Mouse (Mus musculus) gastrocnemius, postnatal 36 days (tissue): Measurements from ENCODE around the gene Slc25a44. TPM values are rescaled to one million over a fixed set of nuclear protein-coding genes. Genes with fewer than 3 reads are reported as not detected.

Source experiments
- DNase-seq, 2 experiments: peaks; one replicate each; pipeline ENCODE4 v3.0.0; 2022
- intact Hi-C: fragments of 180-260 bp; cut with DNase I; formaldehyde crosslinking; loops from one replicate; pipeline ENCODE4 v1.15.1; 2025
- long read RNA-seq, 2 experiments: library from polyadenylated mRNA; stranded (forward); transcript quantifications; one replicate each; pipeline ENCODE4 v2.0.0; 2021
- total RNA-seq, 2 experiments: library from RNA; stranded (reverse); gene quantifications; 2 replicates each; pipeline ENCODE4 v1.2.3; 2021

Gene Slc25a44
- total RNA-seq: 10 to 100 TPM; 13.0 to 15.6 TPM
- long read RNA-seq, experiment 1, transcript Slc25a44-201 (4 exons, 3,577 nt): major isoform, 6 of 111 reads
- long read RNA-seq, experiment 1, partial matches to known transcripts: 0 of 111 reads
- long read RNA-seq, experiment 1, other reads (novel, unspliced or antisense): 103 of 111 reads
- long read RNA-seq, experiment 2, transcript Slc25a44-201 (4 exons, 3,577 nt): major isoform, 8 of 201 reads
- long read RNA-seq, experiment 2, partial matches to known transcripts: 4 of 201 reads
- long read RNA-seq, experiment 2, other reads (novel, unspliced or antisense): 189 of 201 reads

DNA sequence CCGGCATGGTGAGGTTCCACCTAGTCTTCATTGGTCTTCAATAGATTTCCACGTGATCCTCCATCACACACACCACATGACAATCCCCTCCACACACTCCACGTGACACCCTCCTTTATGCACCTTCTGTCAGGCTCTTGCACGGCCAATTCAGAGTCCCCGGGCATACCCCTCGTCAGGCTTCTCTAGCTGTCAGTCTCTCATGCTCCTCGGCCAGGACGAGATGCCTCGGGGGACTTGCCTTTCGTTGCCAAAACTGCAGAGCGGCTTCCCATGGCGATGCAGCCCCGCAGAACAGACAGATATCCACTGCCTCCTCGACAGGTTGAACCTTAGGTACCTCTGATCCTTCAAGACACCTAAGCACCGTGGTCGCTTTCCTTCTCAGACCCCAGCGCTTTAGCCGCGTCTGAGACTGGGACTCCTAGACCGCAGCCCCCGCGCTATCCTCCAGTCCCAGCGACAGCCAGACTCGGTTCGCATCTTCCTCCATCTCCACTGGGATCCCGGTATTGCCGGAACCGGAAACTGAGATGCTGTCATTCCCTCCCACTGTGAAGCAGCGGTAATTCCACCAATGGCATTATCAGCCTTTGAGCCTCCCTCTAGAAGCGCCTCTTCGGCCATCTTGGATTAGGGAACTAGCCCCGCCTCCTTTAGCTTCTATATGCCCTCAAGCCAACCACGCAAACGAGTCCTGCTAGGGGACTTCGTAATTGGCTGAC, at the start of gene Slc25a44:
Gene Slc25a44, minus strand, starts transcription at position 535 of the 725 bp plus-strand sequence.
- intact Hi-C loops: loop anchor here (2.0 kb wide), 1 partner anchor 14 kb away; the partner anchor contains the start of gene Pmf1
- peak; percentile 86 to 93 for DNase-seq

DNA sequence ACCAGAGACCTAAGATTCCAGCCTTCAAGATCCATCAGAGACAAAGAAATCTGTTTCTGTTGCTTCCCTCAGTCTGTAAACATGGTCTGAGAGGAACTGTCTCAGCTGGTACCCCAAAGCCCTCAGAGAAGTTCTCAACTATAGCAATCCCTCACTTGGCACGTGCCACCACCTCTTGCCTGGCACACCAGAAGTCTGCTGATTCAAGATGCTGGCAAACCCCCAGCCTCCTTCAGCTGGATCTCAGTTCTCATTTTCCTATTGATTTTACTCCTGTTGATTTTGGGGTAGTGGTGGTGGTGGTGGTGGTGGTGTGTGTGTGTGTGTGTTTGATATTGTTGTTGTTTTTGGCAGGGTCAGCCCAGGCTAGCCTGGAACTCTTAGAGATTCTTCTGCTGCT, 48.6 kb upstream of the Slc25a44 start:
- intact Hi-C loops: no loop called here
- DNase-seq: no peak

DNA sequence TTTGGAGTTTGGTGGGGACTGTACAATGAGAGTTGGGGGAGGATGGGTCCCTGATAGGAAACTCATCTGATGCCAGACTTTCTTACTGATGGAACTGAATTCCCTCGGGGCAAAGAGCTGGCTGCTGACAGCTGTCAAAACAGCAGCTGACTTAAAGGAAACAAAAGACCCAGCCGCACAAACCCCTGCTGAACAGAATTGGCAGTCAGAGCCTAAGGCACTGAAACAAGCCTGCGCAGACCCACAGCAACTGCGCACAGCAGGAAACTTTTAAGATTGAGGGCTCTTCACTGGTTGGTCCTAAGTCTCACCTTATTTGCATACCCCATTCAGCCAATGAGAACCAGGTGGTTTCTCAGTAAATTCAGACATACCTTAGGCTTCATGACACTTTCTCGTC, 48.1 kb upstream of the Slc25a44 start:
- DNase-seq: no peak
- intact Hi-C loops: no loop called here

DNA sequence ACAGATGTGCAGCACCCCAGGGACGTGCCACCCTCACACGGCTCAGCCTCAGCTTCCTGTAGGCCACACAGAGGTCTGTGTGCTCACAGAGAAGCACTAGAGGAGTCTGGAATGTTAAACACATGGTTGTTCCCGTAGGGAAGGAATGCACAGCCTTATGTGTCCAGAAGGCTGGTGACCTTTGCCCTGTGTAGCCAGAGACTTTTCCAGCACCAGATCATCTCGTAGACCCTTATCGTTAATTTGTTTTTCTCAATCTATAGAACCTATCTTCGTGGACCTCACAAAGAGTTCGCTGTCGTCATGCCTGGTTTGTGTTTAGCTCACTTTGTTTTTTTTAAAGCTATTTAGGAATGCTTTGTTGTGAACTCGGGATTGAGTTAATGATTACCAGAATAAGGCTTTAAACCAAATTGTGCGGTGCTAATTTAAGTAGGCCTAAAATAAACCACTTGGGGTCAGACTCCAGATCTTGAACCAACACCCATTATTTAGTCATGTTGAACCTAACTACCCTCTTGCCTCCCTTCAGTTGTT, 46.1 kb upstream of the Slc25a44 start:
- intact Hi-C loops: no loop called here
- no peak for DNase-seq

DNA sequence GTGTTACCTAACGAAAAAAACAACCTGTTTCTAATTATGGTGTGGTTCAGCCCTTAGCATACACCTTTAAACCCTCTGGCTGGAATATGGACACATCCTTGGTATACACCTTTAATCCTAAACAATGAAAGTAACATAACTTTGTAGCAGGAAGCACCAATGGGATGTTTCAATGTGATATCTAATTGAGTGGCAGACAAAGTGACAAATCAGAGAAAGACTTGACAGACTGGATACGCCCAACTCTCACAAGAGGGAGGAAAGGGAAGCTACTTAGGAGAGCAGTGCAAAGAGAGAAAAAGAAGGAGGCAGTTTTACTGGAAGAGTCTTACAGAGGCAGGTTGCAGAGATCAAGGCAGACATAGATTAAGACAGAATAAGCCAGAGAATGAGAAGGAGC, 44.5 kb upstream of the Slc25a44 start:
- intact Hi-C loops: no loop called here
- DNase-seq: no peak

DNA sequence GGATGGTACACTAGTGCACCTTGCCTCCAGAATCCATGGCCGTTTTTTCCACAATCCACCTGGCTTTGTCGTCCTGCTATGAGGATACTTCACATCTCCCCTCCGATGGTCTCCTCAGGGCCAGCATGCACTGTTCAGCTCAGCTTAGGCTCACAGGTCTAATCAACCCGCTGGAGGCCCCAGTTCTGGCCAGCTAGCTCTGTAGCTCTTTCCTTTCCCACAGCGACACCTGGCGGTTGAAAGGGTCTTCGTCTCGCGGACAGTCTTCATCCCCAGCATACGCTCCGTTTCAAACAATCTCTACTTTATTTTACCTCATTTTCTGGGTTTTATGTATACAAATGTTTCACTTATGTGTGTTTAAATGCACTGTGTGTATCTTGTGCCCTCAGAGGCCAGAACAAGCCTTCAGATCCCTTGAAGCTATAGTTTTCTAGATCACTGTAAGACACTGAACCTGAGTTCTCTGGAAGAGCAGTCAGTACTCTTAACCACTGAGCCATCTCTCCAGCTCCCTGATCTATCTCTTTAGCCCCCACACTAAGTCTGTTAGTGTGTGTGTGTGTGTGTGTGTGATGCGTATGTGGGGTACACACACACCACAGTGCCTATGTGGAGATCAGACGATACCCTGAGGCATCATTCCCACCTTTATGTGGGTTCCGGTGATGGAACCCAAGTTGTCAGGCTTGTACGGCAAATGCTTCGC, 42.3 kb upstream of the Slc25a44 start:
- DNase-seq: peak; percentile 83 to 86
- intact Hi-C loops: loop anchor here (1.0 to 2.0 kb wide), 2 partner anchors 24 to 59 kb away; no protein-coding TSS in a partner anchor

DNA sequence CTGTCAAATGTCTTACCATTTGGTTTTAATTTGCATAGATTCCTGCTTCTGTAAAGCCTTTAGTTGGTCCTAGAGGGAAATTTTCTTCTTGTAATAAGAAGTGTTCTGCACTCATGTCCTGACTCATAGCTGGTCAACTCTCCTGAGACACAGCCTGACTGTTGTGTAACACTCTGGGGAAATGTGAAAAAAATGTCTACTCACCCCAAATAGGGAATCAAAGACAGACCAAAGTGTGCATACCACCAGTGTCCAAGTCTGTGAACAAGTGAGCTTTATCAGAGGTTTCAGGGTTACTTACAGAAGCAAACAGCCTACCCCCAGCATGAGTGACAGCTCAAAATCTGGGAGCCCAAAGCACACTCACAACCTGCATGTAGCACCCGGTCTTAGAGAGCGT, 40.2 kb upstream of the Slc25a44 start:
- DNase-seq: no peak
- intact Hi-C loops: no loop called here

DNA sequence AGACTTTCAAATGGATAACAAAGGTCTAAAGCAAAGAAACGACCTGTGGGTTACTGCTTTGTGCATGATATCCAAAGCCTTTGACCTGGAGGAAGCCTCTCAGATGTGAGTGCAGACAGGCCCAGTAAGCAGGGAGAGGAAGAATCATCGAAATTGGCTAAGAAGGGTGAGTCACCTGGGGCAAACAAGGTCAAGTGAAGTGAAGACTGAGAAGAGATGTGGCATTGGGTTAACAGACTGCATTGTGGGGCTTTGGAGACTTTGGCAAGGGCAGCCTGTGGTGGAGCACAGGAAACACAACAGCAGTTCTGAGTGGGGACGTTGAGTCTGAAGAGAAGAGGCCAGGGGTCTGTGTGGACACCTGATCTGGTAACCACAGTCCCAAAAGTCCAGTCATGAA, 39.5 kb upstream of the Slc25a44 start:
- intact Hi-C loops: no loop called here
- no peak for DNase-seq

DNA sequence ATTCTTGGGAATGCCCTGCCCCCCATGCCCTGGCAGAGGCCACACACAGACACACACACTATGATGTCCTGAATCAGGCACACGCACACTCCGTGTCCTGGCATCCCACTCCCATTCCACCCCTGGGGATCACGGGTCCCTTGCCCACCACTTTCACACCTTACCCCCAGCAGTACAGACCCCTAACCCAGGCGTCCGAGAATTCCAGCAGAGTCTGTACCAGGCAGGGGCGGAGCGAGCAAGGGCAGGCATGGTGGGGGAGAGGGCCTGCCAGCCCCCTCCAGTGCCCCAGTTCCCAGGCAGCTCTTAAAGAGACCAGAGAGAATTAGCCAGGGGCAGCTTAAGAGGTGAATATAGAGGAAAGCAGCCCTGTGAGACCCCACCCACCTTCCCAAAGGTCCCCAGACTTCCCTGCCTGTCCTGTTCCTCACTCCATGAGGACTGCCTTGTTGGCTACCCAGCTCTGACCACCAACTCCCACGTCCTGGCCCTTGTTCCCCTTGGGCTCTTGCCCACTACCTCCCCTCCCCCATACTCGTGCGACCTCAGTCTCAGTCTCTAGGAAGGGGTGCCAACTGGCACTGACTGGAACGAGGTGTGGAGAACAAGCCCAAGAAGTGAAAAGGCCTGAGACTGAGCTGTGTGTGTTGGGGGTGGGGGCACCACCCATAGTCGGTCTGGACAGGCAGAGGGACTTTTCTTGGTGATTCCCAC, 36.2 kb upstream of the Slc25a44 start, which contains the start of gene Sema4a:
Gene Sema4a, minus strand, starts transcription at position 200 of the 714 bp plus-strand sequence.
- intact Hi-C loops: no loop called here
- no peak for DNase-seq

DNA sequence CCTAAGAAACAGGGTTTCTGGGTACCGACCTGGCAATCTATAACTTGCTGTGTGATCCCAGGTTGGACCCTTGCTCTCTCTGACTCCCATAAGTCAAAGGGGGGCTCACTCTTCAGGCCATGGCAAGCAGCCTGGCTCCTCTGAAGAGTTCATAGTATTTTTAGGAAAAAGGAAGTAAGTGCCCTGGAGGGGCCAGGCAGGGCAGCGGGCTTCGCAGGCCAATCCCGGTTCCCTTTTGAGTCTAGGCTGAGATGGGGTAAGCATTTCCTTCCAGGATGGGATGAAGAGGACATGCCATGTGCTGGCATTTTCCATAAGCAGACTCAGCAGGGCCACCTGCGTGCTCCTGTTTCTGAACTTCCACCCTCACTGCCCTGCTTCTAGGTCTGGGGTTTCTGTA, 35.1 kb upstream of the Slc25a44 start:
- intact Hi-C loops: no loop called here
- no peak for DNase-seq

DNA sequence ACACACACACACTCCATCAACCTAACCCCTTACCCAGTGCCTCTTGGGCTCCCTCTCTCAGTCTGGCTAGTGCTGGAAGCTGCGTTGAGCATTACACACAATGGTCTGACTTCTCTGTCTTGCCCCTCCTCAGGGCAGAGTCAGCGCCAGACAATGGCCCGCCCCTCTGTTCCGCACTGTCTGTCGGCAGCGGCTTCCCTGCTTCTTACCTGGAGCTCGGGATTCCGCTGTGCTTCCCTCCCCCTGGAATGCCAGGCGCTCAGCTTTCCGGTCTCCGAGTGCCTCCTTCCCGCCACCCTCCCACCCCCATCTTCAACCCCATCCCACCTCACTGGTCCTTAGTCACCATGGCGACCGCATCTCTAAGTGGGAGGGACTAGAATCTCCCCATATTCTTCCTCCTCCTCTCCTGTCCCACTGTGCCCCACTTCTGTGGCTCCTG, 33.9 kb upstream of the Slc25a44 start:
- DNase-seq: no peak
- intact Hi-C loops: no loop called here

DNA sequence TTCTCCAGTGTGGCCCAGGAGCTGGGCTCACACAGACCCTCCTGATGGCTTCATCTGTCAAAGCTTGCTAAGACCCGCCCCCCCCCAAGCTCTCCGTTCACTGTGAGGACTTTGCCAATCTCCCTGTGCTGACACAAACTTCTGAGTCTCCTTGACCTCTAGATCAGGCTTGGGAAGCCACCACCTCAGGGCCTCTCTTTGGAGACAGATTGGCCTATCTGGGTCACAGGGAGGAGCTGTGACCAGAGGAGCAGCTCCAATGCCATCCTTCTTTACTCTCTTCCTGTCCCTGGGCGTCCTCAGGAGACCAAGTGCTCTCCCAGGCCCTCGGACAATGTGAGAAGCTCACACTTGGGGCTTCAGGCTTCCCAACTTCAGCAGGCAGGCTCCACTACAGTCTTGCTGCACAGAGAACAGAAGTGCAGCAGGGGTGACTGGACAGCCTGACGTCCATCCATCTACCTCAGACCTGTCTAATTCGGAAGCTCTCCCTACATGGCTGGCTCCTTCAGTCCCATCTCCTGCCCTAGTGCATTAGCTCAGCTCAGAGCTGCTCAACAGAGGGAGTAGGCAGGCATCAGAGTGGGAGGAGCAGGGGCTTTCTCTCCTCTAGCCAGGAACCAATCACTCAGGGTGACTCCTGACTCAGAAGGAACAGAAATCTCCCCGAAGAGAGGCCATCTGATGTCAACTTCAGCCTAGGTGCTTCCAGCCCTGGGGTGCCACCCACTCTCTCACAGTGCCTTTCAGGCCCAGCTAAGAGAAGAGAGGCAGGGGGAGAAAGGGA, 32.0 kb upstream of the Slc25a44 start:
- no peak for DNase-seq
- intact Hi-C loops: no loop called here

DNA sequence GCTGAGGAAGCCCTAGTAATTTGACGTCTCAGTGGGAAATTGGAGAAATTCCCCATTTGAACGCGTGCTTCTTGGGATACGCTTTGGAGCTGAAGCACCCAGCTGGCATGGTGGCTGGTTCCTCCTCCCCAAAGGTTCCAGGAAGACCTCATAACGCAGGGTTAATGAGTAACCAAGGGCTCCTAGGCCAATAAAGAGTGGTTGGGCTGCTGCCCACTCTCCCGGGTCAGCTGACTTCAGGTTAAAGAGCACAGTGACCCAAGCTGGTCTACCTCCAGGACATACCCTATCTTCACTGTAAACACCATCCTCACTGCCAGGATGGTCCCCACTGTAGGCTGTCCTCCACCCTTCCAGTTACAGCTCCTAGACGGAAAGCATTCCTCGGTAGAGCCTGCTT, 31.4 kb upstream of the Slc25a44 start:
- intact Hi-C loops: no loop called here
- DNase-seq: no peak

DNA sequence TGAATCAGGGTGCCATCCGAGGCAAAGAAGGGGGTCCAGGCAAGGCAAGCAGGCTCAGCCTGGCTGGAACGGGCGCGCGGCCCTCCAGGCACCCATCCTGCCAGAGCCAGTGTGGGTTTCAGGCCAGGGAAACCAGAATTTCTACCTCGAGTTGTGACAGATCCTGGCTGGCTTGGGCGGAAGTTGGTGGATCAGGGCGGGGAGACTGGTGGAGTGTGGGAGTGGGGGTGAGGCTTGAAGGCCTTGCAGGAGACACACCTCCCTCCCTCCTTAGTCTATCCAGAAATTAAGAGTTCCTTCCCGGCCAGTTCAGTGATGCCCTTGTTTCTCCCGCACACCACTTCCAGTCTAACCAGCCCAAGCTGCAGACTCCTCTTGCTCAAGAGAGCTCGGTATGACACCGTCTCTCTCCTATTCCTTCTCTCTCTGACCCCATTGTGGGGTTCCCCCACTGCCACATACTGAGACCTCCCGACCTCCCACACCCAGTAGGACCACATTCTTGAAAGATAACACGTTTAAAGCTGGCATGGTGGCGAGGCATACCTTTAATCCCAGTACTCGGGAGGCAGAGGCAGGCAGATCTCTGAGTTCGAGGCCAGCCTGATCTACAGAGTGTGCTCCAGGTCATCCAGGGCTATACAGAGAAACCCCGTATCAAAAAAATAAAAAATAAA, 30.8 kb upstream of the Slc25a44 start:
- DNase-seq: no peak
- intact Hi-C loops: no loop called here

DNA sequence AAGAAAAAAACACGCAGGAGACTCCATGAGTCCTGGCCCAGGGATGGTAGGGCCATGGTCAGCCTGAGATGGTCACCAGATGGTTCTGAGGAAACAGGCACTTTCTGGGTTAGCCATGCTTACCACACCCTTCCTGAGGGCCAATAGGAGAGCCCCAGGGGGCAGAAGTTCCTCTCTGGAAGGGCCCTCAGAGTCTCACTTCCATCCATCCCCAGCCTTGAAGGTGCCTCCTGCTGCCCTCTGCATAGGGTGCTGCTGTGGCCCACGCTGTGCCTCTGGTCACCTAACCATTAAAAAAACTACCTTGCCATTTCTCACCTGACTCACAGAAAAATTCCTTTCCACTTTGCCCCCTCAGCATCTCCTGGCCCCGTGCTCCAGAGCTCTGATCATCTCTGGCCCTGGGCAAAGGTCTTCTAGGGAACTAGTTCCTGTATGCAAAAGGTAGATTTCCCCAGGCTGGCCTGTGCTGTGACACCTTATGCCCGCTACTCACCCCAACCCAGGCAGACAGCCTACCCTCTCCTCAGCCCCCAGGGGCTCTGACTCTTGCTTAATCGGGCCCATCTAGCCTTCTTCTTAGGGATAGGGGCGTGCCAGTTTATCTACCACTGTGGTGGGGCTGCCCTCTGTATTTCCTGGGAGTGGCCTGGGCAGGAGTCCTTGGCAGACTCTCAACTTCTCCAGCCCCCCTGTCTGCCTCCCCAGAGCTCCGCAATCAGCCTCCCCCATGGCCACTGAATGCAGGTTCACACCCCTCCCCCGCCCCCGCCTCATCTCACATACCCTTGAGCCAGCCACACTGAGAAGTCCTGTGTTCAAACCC, 30.0 kb upstream of the Slc25a44 start:
- intact Hi-C loops: no loop called here
- DNase-seq: no peak

DNA sequence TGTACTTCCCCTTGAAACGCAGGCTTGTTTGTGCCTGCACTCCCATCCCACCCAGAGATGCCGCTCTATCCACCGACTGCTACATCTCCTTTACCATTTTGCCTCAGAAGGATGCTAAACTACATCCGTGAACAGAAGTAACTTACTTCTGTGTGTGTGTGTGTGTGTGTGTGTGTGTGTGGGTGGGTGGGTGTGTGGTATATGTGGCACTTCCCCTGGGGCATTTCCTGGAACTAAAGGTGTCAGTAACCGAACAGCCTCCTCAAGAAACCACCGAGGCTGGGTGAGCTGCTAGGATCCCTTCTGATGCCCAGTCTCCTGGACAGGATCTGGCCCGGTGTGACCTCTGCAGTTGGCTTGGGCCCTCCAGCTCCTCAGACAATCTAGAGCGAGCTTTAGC, 29.0 kb upstream of the Slc25a44 start:
- intact Hi-C loops: no loop called here
- DNase-seq: no peak

DNA sequence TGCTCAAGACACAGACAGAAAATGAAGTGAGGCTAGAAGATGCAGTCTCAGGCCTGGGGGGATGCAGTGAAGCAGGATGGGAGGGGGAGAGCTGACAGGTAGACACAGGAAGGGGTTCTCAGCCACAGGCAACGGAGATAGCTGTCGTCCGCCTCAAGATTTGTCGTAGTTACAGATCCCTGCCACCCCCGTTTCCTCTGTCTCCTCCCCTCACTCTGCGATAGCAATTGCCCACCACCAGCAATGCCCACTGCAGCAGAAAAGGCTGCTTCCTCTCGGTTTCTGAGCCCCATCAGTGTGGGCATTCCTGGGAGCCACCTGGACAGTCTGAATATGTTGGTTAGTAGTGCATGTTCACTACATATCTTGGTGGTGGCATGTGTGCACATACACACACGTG, 28.4 kb upstream of the Slc25a44 start:
- intact Hi-C loops: no loop called here
- DNase-seq: no peak

DNA sequence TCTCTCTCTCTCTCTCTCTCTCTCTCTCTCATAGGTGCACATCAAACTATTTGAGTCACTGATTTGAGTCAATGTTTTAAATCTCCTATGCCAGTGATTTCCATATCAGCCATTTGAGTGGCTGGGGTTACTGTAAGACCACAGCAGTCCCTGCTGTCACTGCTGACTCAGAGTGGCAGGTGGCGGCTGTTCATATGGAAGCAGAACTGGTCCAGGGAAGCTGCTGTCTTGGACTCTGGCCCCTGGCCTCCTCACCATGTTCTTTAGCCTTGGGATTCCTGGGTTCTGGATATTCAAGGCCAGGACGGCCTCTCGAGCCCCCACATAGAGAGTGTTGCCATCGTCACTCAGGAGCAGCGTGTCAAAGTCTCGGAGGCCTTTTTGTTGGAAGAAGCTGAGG, 27.8 kb upstream of the Slc25a44 start:
- no peak for DNase-seq
- intact Hi-C loops: no loop called here
